Mouse (Mus musculus) embryonic fibroblast, embryonic 13.5 days (primary cell): ENCODE measurements around the gene Slc2a12.

ENCODE experiments used
- CTCF ChIP-seq: IDR thresholded peaks from 2 replicates; pipeline ENCODE4 v1.5.1; 2011; ENCODE audit warnings: mild to moderate bottlenecking, control low read depth, low read length, moderate library complexity, borderline replicate concordance; ENCODE audit not compliant: insufficient read depth
- POLR2A ChIP-seq: IDR thresholded peaks from 2 replicates; pipeline ENCODE4 v1.6.1; 2011; ENCODE audit warnings: low read depth, mild to moderate bottlenecking, control low read depth, low read length, moderate library complexity

GRCm38 (mm10) chr10:22659386-22659725, 14.5 kb downstream of the Slc2a12 start:
- TF ChIP-seq CTCF: no peak
- no peak for TF ChIP-seq POLR2A
